Mouse (Mus musculus): ENCODE measurements around the gene Klrk1.
"Not testable (repeated sequence)": the region's sequence is repeated elsewhere in the genome, so short reads cannot be mapped to it uniquely, and the experiment has no call there.

GRCm38 (mm10) chr6:129644054-129644453, 20.4 kb upstream of the Klrk1 start:
- TF ChIP-seq POLR2A (IDR thresholded peaks at IDR 0.05; ENCODE audit: low read depth, low read length); CTCF (IDR thresholded peaks at IDR 0.05; ENCODE audit: extremely low read depth, insufficient read length, insufficient replicate concordance, low read depth, low read length): not testable (repeated sequence)
